Mouse (Mus musculus): ENCODE results near the gene Slc4a1ap. TPM values are rescaled to one million over a fixed set of nuclear protein-coding genes. Genes with fewer than 3 reads are reported as not detected.

The Slc4a1ap gene
- total and polyA plus RNA-seq, 3 experiments: 41.6 to 523 (median 41.7) TPM

DNA sequence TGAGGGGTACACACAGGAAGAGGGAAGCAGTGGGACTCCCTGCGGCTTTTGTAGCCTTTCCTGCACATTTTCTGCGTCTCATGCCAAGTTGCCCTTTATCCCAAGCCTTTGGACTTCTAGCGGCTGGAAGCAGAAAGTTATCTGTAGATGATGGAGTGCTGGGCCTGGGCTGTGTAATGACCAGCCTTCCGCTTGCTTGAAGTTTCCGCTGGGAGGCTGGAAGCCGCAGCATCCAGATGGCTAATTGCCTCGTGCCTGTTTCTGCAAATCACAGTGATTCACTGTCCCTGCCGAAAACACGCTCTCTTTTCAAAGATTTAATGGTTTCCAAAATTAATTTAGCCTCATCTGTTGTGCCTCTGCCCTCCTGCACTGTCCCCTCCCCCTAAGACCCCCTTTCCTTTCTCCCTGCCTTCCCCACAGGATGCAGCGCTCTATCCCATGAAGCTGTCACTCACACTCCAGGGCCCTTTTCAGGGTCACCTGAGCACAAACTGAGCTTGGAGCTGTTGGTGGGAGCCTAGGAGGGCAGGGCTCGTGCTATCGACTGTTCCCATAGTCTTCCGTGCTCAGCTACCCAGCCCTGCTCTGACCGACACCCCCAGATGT lies 63.0 kb downstream of the Slc4a1ap start:
- DNase-seq (ENCODE audit: low read depth, low spot score): no peak
- Histone ChIP-seq H3K9ac (ENCODE audit: control insufficient read depth, low read depth, low read length, poor library complexity, severe bottlenecking) (no peak overlapping the region), H3K79me2 (ENCODE audit: control insufficient read depth, insufficient read depth, low read length, poor library complexity) (no peaks in the 10 kb centered on the region), H3K4me3 (ENCODE audit: control insufficient read depth in 1 of 2, insufficient read depth in 1 of 2, low read depth in 2 of 2, low read length in 2 of 2) (no peak overlapping the region), H3K36me3 (ENCODE audit: control insufficient read depth in 1 of 2, insufficient read depth in 2 of 2, low read length in 2 of 2) (no peaks in the 10 kb centered on the region), H3K4me1 (ENCODE audit: control insufficient read depth in 1 of 2, insufficient read depth in 2 of 2, low read length in 2 of 2) (no peaks in the 10 kb centered on the region), H3K27me3 (ENCODE audit: control insufficient read depth in 1 of 2, insufficient read depth in 2 of 2, low read length in 2 of 2) (no peaks in the 10 kb centered on the region), H3K9me3 (replicated peaks; ENCODE audit: insufficient read depth, low read length) (no peaks in the 10 kb centered on the region), H3K27ac (ENCODE audit: control insufficient read depth, low read depth, low read length) (no peak overlapping the region)
- TF ChIP-seq GABPA (IDR thresholded peaks at IDR 0.05; ENCODE audit: low read depth, low read length) (no peak), MXI1 (IDR thresholded peaks at IDR 0.05; ENCODE audit: low read depth, low read length) (no peak), UBTF (IDR thresholded peaks at IDR 0.05; ENCODE audit: borderline replicate concordance, insufficient read depth, low read depth, low read length) (no peak), ETS1 (IDR thresholded peaks at IDR 0.05; ENCODE audit: low read depth, low read length) (no peak), CTCF (IDR thresholded peaks at IDR 0.05 in 2 of 3, conservative IDR thresholded peaks at IDR 0.05 in 1 of 3; ENCODE audit: control insufficient read depth in 1 of 3, insufficient read depth in 1 of 3, low read depth in 2 of 3, low read length in 3 of 3, poor library complexity in 1 of 3, severe bottlenecking in 1 of 3) (no peak), ZMIZ1 (IDR thresholded peaks at IDR 0.05; ENCODE audit: low read depth, low read length) (no peak), MAZ (IDR thresholded peaks at IDR 0.05; ENCODE audit: low read depth, low read length) (no peak), MEF2A (IDR thresholded peaks at IDR 0.05; ENCODE audit: extremely low read depth, insufficient replicate concordance, low read depth, low read length, poor library complexity, severe bottlenecking) (no peak), CHD2 (IDR thresholded peaks at IDR 0.05; ENCODE audit: low read length) (no peak), MAX (IDR thresholded peaks at IDR 0.05; ENCODE audit: low read length) (no peak), ZC3H11A (IDR thresholded peaks at IDR 0.05; ENCODE audit: low read depth, low read length) (no peak), NELFE (IDR thresholded peaks at IDR 0.05; ENCODE audit: low read depth, low read length) (no peak), JUND (IDR thresholded peaks at IDR 0.05; ENCODE audit: low read depth, low read length) (no peak), RAD21 (IDR thresholded peaks at IDR 0.05; ENCODE audit: low read depth, low read length) (no peak), NRF1 (IDR thresholded peaks at IDR 0.05; ENCODE audit: insufficient read depth, low read depth, low read length, poor library complexity, severe bottlenecking) (no peak), RCOR1 (IDR thresholded peaks at IDR 0.05; ENCODE audit: low read depth, low read length) (no peak), KAT2A (conservative IDR thresholded peaks at IDR 0.05; ENCODE audit: low read depth, low read length) (no peak)

DNA sequence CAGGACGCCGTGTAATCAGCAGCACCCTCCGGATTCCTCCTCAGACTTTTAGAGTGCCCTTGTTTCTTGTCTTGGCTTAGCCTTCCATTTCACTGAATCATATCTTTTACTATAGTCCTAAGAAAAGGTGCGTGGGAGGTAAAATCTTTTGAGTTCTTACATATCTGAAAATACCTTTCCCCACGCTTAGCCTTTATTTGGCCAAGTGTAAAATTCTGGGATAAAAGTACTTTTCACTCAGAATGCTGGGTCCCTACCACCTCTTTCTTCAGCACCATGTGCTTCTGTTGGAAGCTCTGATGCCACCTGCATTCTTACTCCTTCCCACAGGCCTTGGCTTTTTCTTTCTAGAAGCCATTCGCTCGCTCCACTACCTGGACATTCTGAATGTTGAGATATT lies 64.3 kb downstream of the Slc4a1ap start:
- peaks cover 0 to 13% of the 10 kb centered on the region in 2 experiments; a peak in 2 of 4 replicates for H3K4me1 ChIP-seq (ENCODE audit: control insufficient read depth in 1 of 2, insufficient read depth in 2 of 2, low read length in 2 of 2)
- TF ChIP-seq POLR2A (IDR thresholded peaks at IDR 0.05; ENCODE audit: control insufficient read depth in 1 of 2, insufficient read depth in 1 of 2, low read depth in 1 of 2, low read length in 2 of 2, poor library complexity in 1 of 2): no peak
- no peak for TF ChIP-seq USF2 (IDR thresholded peaks at IDR 0.05; ENCODE audit: borderline replicate concordance in 1 of 2, insufficient read depth in 1 of 2, low read depth in 1 of 2, low read length in 2 of 2)
- no peak for TF ChIP-seq GABPA (IDR thresholded peaks at IDR 0.05; ENCODE audit: low read depth, low read length)
- TF ChIP-seq NELFE (IDR thresholded peaks at IDR 0.05; ENCODE audit: low read depth, low read length): no peak
- no peak for TF ChIP-seq GATA1 (IDR thresholded peaks at IDR 0.05; ENCODE audit: low read depth, low read length)
- no peak for TF ChIP-seq SMC3 (IDR thresholded peaks at IDR 0.05; ENCODE audit: low read depth, low read length)
- TF ChIP-seq KAT2A (conservative IDR thresholded peaks at IDR 0.05; ENCODE audit: low read depth, low read length): no peak
- TF ChIP-seq RCOR1 (IDR thresholded peaks at IDR 0.05; ENCODE audit: low read depth, low read length): no peak
- no peak for TF ChIP-seq TCF12 (IDR thresholded peaks at IDR 0.05; ENCODE audit: low read depth, low read length)
- no peak for TF ChIP-seq TBP (IDR thresholded peaks at IDR 0.05; ENCODE audit: low read depth, low read length)
- TF ChIP-seq MAX (IDR thresholded peaks at IDR 0.05; ENCODE audit: low read length): no peak
- no peak for TF ChIP-seq JUND (IDR thresholded peaks at IDR 0.05; ENCODE audit: low read depth, low read length)
- TF ChIP-seq SIN3A (IDR thresholded peaks at IDR 0.05; ENCODE audit: low read length): no peak
- no peak for TF ChIP-seq CHD2 (IDR thresholded peaks at IDR 0.05; ENCODE audit: low read length)
- no peak for TF ChIP-seq ETS1 (IDR thresholded peaks at IDR 0.05; ENCODE audit: low read depth, low read length)
- TF ChIP-seq MAZ (IDR thresholded peaks at IDR 0.05; ENCODE audit: low read depth, low read length): no peak
- TF ChIP-seq BHLHE40 (IDR thresholded peaks at IDR 0.05; ENCODE audit: borderline replicate concordance, low read depth, low read length): no peak
- no peak for TF ChIP-seq MYC (IDR thresholded peaks at IDR 0.05; ENCODE audit: low read depth, low read length)
- TF ChIP-seq MYB (IDR thresholded peaks at IDR 0.05; ENCODE audit: low read depth, low read length): no peak

More for the DNA sequence above, 64.3 kb downstream of the Slc4a1ap start:
- peaks cover 8% of the 10 kb centered on the region for H3K79me2 ChIP-seq (ENCODE audit: control insufficient read depth, insufficient read depth, low read length, poor library complexity)
- DNase-seq (ENCODE audit: low read depth, low spot score): no peak
- no peak overlapping the region for H3K9ac ChIP-seq (ENCODE audit: control insufficient read depth, low read depth, low read length, poor library complexity, severe bottlenecking)
- H3K4me3 ChIP-seq (ENCODE audit: control insufficient read depth in 1 of 2, insufficient read depth in 1 of 2, low read depth in 2 of 2, low read length in 2 of 2): no peak overlapping the region
- H3K27me3 ChIP-seq (ENCODE audit: control insufficient read depth in 1 of 2, insufficient read depth in 2 of 2, low read length in 2 of 2): no peaks in the 10 kb centered on the region
- H3K27ac ChIP-seq (ENCODE audit: control insufficient read depth, low read depth, low read length): no peak overlapping the region
- peaks cover 0 to 9% of the 10 kb centered on the region in 2 experiments; a peak in 2 of 4 replicates for H3K36me3 ChIP-seq (ENCODE audit: control insufficient read depth in 1 of 2, insufficient read depth in 2 of 2, low read length in 2 of 2)
- no peaks in the 10 kb centered on the region for H3K9me3 ChIP-seq (replicated peaks; ENCODE audit: insufficient read depth, low read length)
